Mouse (Mus musculus) embryonic facial prominence, embryonic 13.5 days (tissue): ENCODE data around the gene Fam72a. TPM values are rescaled to one million over a fixed set of nuclear protein-coding genes. Genes with fewer than 3 reads are reported as not detected.
A peak's percentile ranks its signal among the peaks of the same experiment; 100 is the strongest.

Experiments
- ATAC-seq: fragments of 200-750 bp; cut with Nextera tagmentation; 2 replicates; pipeline ENCODE4 v1.8.0; 2017; ENCODE audit warnings: low read depth; ENCODE audit not compliant: insufficient number of reproducible peaks, insufficient read depth, low FRiP score, low TSS enrichment
- H3K27ac ChIP-seq: fragments of 300-500 bp; sonication (generic); 2 replicates; pipeline ENCODE4 v1.5.1; 2015; ENCODE audit warnings: moderate library complexity, mild to moderate bottlenecking, inconsistent platforms
- H3K27me3 ChIP-seq: fragments of 300-500 bp; sonication (generic); 2 replicates; pipeline ENCODE4 v1.6.1; 2015; ENCODE audit warnings: mild to moderate bottlenecking, inconsistent platforms
- H3K36me3 ChIP-seq: fragments of 300-500 bp; sonication (generic); 2 replicates; pipeline ENCODE4 v1.6.1; 2015; ENCODE audit warnings: mild to moderate bottlenecking, inconsistent platforms
- H3K4me1 ChIP-seq: fragments of 300-500 bp; sonication (generic); 2 replicates; pipeline ENCODE4 v1.6.1; 2015; ENCODE audit warnings: inconsistent platforms
- H3K4me2 ChIP-seq: fragments of 300-500 bp; sonication (generic); 2 replicates; pipeline ENCODE4 v1.6.1; 2015; ENCODE audit warnings: moderate library complexity, mild to moderate bottlenecking, inconsistent platforms
- H3K4me3 ChIP-seq: fragments of 300-500 bp; sonication (generic); 2 replicates; pipeline ENCODE4 v1.5.1; 2015; ENCODE audit warnings: mild to moderate bottlenecking, inconsistent platforms
- H3K9ac ChIP-seq: fragments of 300-500 bp; sonication (generic); 2 replicates; pipeline ENCODE4 v1.6.1; 2015; ENCODE audit warnings: mild to moderate bottlenecking, inconsistent platforms
- H3K9me3 ChIP-seq: fragments of 300-500 bp; sonication (generic); 2 replicates; pipeline ENCODE4 v1.6.1; 2016; ENCODE audit warnings: inconsistent platforms
- WGBS: fragments of 180-500 bp; shearing (Covaris S2); methylation state at CpG from one replicate; pipeline ENCODE4 v1.1.7; 2015; ENCODE audit warnings: mixed read lengths; 5-methylcytosine and 5-hydroxymethylcytosine counted together
- polyA plus RNA-seq: library from polyadenylated mRNA; unstranded; fragments of >200 nt; fragmentation: Nextera tagmentation; extraction: Ambion mirVana; gene quantifications from 2 replicates; pipeline ENCODE4 v1.2.1, GENCODE M21; 2015

The Fam72a gene
- polyA plus RNA-seq, 1 experiment from 2014 or later, result 3.3 TPM

DNA sequence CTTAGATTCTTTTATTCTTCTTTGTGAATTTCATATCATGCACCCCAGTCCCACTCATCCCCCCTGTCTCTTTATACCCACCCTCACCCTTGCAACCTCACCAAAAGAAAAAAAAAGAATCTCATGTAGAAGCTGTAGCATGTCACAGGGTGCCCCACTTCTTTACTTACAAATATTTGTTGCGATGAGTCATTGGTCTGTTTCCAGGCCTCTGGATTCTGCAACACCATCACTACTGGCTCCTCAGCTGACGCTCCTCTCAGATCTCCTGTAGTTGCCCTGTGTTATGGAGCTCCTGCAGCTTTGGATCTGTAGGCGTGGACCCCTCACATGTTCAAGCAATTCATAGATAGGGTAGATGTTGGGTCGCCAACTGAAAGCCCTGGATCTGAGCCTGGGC, 12.1 kb downstream of the Fam72a start:
- Histone ChIP-seq H3K36me3 (no peaks in the 10 kb centered on the region), H3K27ac (no peak overlapping the region), H3K27me3 (no peaks in the 10 kb centered on the region), H3K4me1 (peaks cover 10% of the 10 kb centered on the region), H3K4me2 (no peak overlapping the region), H3K4me3 (no peak overlapping the region), H3K9me3 (no peaks in the 10 kb centered on the region), H3K9ac (no peak overlapping the region)
- 86% methylated on average over 4 of the region's 4 CpGs for WGBS
- no peak for ATAC-seq

- no peaks in the 10 kb centered on the region for H3K9me3 ChIP-seq
- H3K4me2 ChIP-seq, result no peak overlapping the region
- 35% methylated on average over 5 of the region's 5 CpGs for WGBS
- no peaks in the 10 kb centered on the region for H3K27me3 ChIP-seq
- no peak overlapping the region for H3K9ac ChIP-seq
- peaks cover 10% of the 10 kb centered on the region for H3K4me1 ChIP-seq
- no peaks in the 10 kb centered on the region for H3K36me3 ChIP-seq
- H3K4me3 ChIP-seq, result no peak overlapping the region
- no peak for ATAC-seq
- peak overlapping the region; percentile 83; the same call in 1 of the 2 replicates for H3K27ac ChIP-seq
Measured at GRCm38 (mm10) chr1:131540795-131541194, 13.1 kb downstream of the Fam72a start.

GRCm38 (mm10) chr1:131541431-131541830, 13.7 kb downstream of the Fam72a start:
- H3K27me3 ChIP-seq, result no peaks in the 10 kb centered on the region
- peaks cover 10% of the 10 kb centered on the region for H3K4me1 ChIP-seq
- no peaks in the 10 kb centered on the region for H3K36me3 ChIP-seq
- H3K9ac ChIP-seq, result no peak overlapping the region
- H3K4me3 ChIP-seq, result no peak overlapping the region
- H3K27ac ChIP-seq, result peak overlapping the region; percentile 83
- WGBS, result 14% methylated on average over 3 of the region's 3 CpGs
- H3K4me2 ChIP-seq, result no peak overlapping the region
- no peak for ATAC-seq
- no peaks in the 10 kb centered on the region for H3K9me3 ChIP-seq

GRCm38 (mm10) chr1:131541903-131542302, 14.2 kb downstream of the Fam72a start:
- H3K9ac ChIP-seq, result no peak overlapping the region
- WGBS, result 27% methylated on average over 5 of the region's 5 CpGs
- no peaks in the 10 kb centered on the region for H3K36me3 ChIP-seq
- H3K27ac ChIP-seq, result peak overlapping the region; percentile 83
- H3K4me3 ChIP-seq, result no peak overlapping the region
- ATAC-seq, result 0 out of 2 replicates have a peak, but pooled peaks have one; percentile 62
- no peaks in the 10 kb centered on the region for H3K27me3 ChIP-seq
- peaks cover 10% of the 10 kb centered on the region for H3K4me1 ChIP-seq
- no peak overlapping the region for H3K4me2 ChIP-seq
- no peaks in the 10 kb centered on the region for H3K9me3 ChIP-seq

- WGBS, result 83% methylated on average over 7 of the region's 7 CpGs
- ATAC-seq, result no peak
- Histone ChIP-seq H3K9me3 (no peaks in the 10 kb centered on the region), H3K27ac (no peak overlapping the region), H3K4me1 (peaks cover 16% of the 10 kb centered on the region), H3K36me3 (no peaks in the 10 kb centered on the region), H3K4me3 (no peak overlapping the region), H3K9ac (no peak overlapping the region), H3K27me3 (no peaks in the 10 kb centered on the region), H3K4me2 (no peak overlapping the region)
Measured at GRCm38 (mm10) chr1:131543886-131544565, 16.3 kb downstream of the Fam72a start.

- Histone ChIP-seq H3K4me1 (peaks cover 14% of the 10 kb centered on the region), H3K9ac (no peak overlapping the region), H3K36me3 (no peaks in the 10 kb centered on the region), H3K4me3 (no peak overlapping the region), H3K4me2 (no peak overlapping the region), H3K27me3 (no peaks in the 10 kb centered on the region), H3K27ac (no peak overlapping the region), H3K9me3 (no peaks in the 10 kb centered on the region)
- 73% methylated on average over 13 of the region's 13 CpGs for WGBS
- ATAC-seq, result no peak
Measured at GRCm38 (mm10) chr1:131546798-131547690, 19.3 kb downstream of the Fam72a start.

DNA sequence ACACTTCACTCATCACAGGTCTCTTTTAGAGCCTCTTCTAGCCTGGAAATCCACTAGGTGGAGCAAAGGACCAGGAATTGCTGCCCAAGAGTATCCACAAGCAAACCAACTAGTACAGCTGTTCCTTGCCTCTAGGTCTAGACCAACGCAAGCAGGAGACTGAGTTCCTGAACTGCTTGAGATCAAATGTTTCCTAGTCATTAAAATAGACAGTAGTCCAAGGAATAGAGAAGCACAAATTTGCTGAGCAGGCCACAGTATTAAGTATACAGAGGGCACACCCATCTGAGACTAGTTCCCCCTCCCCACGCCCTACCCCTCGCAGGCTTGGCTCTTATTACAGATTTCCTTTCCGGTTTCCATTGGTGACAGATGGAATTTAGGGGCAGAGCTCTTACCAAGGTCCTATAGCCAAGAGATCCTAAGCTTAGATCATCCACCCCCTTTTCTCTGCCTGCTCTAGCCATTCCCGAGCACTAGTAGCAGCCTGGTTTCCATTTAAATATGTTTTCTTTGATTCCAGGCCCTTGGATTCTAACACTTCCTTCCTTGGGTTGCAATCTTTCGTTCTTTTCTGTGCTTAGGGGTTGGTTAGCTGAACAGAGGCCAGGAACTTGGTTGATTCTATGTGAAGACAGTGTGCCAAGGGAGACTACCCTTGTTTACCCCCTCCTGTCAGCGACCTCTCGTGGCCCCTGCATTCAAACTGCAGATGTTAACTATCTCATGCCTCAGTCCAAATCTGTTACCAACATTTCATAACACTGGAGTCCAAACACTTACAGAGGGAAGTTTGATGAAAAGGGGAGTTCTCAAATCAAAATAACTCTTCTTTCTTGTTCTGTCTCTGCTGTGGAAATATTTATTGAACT, 21.0 kb downstream of the Fam72a start:
- Histone ChIP-seq H3K4me1 (peaks cover 8% of the 10 kb centered on the region), H3K36me3 (no peaks in the 10 kb centered on the region), H3K27me3 (no peaks in the 10 kb centered on the region), H3K9me3 (no peaks in the 10 kb centered on the region), H3K4me3 (no peak overlapping the region), H3K4me2 (peak overlapping the region; percentile 28), H3K9ac (no peak overlapping the region), H3K27ac (peak overlapping the region; percentile 67)
- 17% methylated on average over 8 of the region's 8 CpGs for WGBS
- peak; percentile 64 for ATAC-seq

DNA sequence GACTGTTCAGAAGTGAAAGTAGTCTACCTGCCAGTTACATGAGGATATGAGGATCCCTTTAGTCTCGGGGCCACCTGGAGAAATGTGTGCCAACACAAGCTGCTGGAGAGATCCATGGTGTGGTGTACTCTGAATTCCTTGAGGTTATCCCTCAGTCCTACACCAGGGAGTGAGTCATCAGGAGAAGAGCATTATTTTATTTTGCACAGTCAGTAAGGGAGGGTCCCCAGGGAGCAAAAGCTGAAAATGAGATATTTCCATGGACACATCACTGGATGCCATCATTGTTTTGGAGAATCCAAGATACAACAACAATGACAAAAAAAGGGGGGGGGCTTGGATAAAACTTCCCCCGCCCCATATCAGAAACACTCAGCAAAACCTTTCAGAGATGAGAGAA, 24.3 kb downstream of the Fam72a start:
- Histone ChIP-seq H3K27ac (no peak overlapping the region), H3K36me3 (no peaks in the 10 kb centered on the region), H3K4me1 (peaks cover 15% of the 10 kb centered on the region), H3K9ac (no peak overlapping the region), H3K9me3 (no peaks in the 10 kb centered on the region), H3K27me3 (no peaks in the 10 kb centered on the region), H3K4me2 (no peak overlapping the region), H3K4me3 (no peak overlapping the region)
- WGBS, result 89% methylated on average over 2 of the region's 2 CpGs
- ATAC-seq, result no peak

DNA sequence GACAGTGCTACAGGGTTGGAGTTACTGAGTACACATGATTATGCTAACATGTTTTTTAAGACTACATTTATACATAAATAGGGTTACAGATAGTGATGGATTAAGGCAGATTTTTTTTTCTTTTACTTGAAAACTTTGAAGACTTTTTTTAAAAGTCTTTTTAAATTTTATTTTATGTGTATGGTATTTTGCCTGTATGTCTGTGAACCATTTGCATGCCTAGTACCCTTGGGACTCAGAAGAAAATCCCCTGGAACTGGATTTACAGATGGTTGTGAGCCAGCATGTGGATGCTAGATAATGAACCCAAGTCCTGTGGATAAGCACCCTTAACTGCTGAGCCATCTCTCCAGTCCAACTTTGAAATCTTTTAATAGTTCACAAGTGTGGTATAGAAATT, 25.7 kb downstream of the Fam72a start:
- no peaks in the 10 kb centered on the region for H3K36me3 ChIP-seq
- H3K4me2 ChIP-seq, result no peak overlapping the region
- no peak for ATAC-seq
- no peaks in the 10 kb centered on the region for H3K9me3 ChIP-seq
- no peak overlapping the region for H3K9ac ChIP-seq
- H3K4me1 ChIP-seq, result peaks cover 14% of the 10 kb centered on the region
- no peak overlapping the region for H3K27ac ChIP-seq
- H3K4me3 ChIP-seq, result no peak overlapping the region
- no peaks in the 10 kb centered on the region for H3K27me3 ChIP-seq

DNA sequence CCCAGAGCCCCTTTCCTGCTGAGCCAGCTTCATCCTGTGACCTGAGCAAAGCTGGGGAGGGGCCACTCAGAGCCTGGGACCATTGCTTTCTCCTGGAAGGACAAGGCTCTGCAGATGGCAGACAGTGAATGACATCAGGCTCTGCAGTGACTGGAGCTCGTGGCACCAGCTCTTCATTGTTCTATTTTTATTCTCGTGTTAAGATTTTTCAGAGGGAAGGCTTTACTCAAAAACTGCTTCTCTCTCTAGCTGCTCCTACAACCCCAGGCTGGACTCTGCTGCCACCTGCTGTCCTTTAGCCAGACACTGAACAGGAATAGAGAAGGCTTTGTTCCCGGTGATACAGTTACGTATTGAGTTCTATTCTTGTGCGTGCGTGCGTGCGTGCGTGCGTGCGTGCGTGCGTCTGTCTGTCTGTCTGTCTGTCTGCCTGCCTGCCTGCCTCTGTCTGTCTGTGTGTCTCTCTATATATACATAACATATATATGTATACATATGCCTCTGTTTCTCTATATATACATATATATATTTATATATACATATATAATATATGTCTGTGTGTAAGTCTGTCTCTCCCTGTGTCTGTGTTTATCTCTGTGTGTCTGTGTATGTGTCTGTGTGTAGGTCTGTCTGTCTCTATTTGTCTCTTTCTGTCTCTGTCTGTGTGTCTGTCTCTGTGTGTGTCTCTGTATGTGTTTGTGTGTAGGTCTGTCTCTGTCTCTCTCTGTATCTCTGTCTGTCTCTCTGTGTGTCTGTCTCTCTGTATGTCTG, 27.5 kb downstream of the Fam72a start:
- Histone ChIP-seq H3K9me3 (no peaks in the 10 kb centered on the region), H3K27me3 (no peaks in the 10 kb centered on the region), H3K4me1 (peaks cover 7% of the 10 kb centered on the region; the same call in 1 of the 2 replicates), H3K4me2 (peak overlapping the region; percentile 53), H3K36me3 (no peaks in the 10 kb centered on the region), H3K4me3 (peak overlapping the region; percentile 5; the same call in 1 of the 2 replicates), H3K27ac (peak overlapping the region; percentile 71), H3K9ac (peak overlapping the region; percentile 70)
- ATAC-seq, result peak; percentile 88
- WGBS, result 4% methylated on average over 13 of the region's 13 CpGs

- H3K4me1 ChIP-seq, result 0 out of 2 replicates have a peak, but pooled peaks cover under 1% of the 10 kb centered on the region
- H3K27me3 ChIP-seq, result no peaks in the 10 kb centered on the region
- H3K9me3 ChIP-seq, result no peaks in the 10 kb centered on the region
- no peaks in the 10 kb centered on the region for H3K36me3 ChIP-seq
- ATAC-seq, result no peak
- H3K4me2 ChIP-seq, result no peak overlapping the region
- H3K4me3 ChIP-seq, result no peak overlapping the region
- H3K27ac ChIP-seq, result no peak overlapping the region
- H3K9ac ChIP-seq, result no peak overlapping the region
Measured at GRCm38 (mm10) chr1:131560500-131560899, 32.8 kb downstream of the Fam72a start.
